Mouse (Mus musculus) small intestine, adult 2 months (tissue): ENCODE data around the gene Il31.

Experiments used
- CTCF ChIP-seq: fragments of 200-500 bp; IDR thresholded peaks from 2 replicates; pipeline ENCODE4 v1.5.1; 2012; ENCODE audit warnings: low read depth, mild to moderate bottlenecking, control low read depth, inconsistent platforms, low read length, moderate library complexity, mixed read lengths; ENCODE audit not compliant: insufficient replicate concordance, insufficient read length; ENCODE audit errors: extremely low read depth
- POLR2A ChIP-seq: fragments of 200-500 bp; IDR thresholded peaks from 2 replicates; pipeline ENCODE4 v1.6.1; 2012; ENCODE audit warnings: low read depth, mild to moderate bottlenecking, control low read depth, inconsistent platforms, low read length, moderate library complexity

DNA sequence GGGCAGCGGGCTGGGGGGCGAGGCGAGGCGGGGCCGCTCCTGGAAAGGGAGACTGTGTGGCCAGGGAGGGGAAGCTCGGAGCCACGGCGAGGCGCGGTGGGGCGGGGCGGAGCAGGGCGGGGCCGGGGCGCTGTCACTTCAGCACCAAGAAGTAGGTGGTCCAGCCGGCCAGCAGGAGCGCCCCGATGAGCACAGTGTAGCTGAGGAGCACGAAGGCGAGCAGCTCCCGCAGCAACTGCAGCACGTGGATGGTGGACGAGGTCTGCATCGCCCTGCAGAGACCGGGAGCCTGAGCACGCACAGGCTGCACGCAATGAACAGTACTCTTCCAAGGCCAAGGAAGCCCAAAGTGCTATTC lies 35.1 kb upstream of the Il31 start:
- TF ChIP-seq CTCF (no peak), POLR2A (no peak)
